Mouse (Mus musculus): ENCODE results near the gene Angpt4. TPM values are rescaled to one million over a fixed set of nuclear protein-coding genes. Genes with fewer than 3 reads are reported as not detected.

Gene Angpt4
- polyA plus RNA-seq, 1 experiment from 2014 or later: 0.32 TPM

DNA sequence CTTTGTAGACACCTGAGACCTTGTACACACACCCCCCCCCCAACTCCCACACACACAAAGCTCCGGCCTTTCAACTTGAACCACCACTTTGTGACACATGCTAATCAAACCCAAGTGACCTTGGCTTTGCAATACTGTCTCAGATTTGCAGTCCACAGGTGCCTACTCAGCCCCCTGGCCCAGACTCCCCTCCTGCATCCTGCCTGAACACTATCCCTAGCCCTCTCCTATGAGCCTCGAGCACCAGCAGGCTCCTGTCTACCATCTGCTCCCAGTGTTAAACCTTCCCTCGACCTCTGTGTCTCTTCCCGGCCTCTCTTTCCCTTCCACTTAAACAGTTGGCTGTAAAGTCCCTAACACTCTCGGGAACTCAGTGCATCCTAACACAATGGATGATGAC lies 80.4 kb downstream of the Angpt4 start:
- no peaks in the 10 kb centered on the region for H3K36me3 ChIP-seq (ENCODE audit: insufficient read depth)
- ATAC-seq (ENCODE audit: insufficient read depth) (no peak), DNase-seq (no peak)
- 36% methylated on average over 5 of the region's 5 CpGs for WGBS
- no peaks in the 10 kb centered on the region for H3K9me3 ChIP-seq (ENCODE audit: low read depth, low read length)
- no peak overlapping the region for H3K9ac ChIP-seq
- H3K27ac ChIP-seq (ENCODE audit: low read depth): no peak overlapping the region
- H3K4me3 ChIP-seq (ENCODE audit: low read depth, low read length): no peak overlapping the region
- peaks cover 1% of the 10 kb centered on the region for H3K27me3 ChIP-seq (ENCODE audit: insufficient read depth, low read length)
- no peaks in the 10 kb centered on the region for H3K4me1 ChIP-seq (ENCODE audit: insufficient read depth)
- TF ChIP-seq CTCF (IDR thresholded peaks at IDR 0.05; ENCODE audit: low read depth): no peak
- H3K4me2 ChIP-seq: no peak overlapping the region

GRCm38 (mm10) chr2:151994350-151995122 lies 83.5 kb downstream of the Angpt4 start:
- Histone ChIP-seq H3K36me3 (ENCODE audit: insufficient read depth) (no peaks in the 10 kb centered on the region), H3K9me3 (ENCODE audit: low read depth, low read length) (no peaks in the 10 kb centered on the region), H3K27ac (ENCODE audit: low read depth) (no peak overlapping the region), H3K4me2 (peak overlapping the region; percentile 53; the same call in 1 of the 2 replicates), H3K27me3 (ENCODE audit: insufficient read depth, low read length) (peaks cover 15% of the 10 kb centered on the region), H3K4me1 (ENCODE audit: insufficient read depth) (peaks cover 4% of the 10 kb centered on the region; the same call in 1 of the 2 replicates), H3K9ac (no peak overlapping the region), H3K4me3 (ENCODE audit: low read depth, low read length) (no peak overlapping the region)
- DNase-seq (peak; percentile 90), ATAC-seq (ENCODE audit: insufficient read depth) (peak; percentile 29)
- 6% methylated on average over 22 of the region's 22 CpGs for WGBS
- peak; percentile 88 for TF ChIP-seq CTCF (IDR thresholded peaks at IDR 0.05; ENCODE audit: low read depth)

MicroRNA genes within 50 kb of the gene (microRNA counts, 519-probe panel; counts per million panel counts)
- 1,896 counts per million, percentile 18 among the panel's probes with 10 or more counts for microRNA mmu-miR-1953

Small RNA genes lying within 50 kb of the gene (microRNA-seq; reads per million reads assigned to microRNA genes)
- 1.9 reads per million for gene Mir1953 (ENCODE audit: borderline number of aligned reads)

Other genes starting within 250 kb of the Angpt4 start
- gene Rad21l, start 242.7 kb upstream of the Angpt4 start, polyA plus RNA-seq (2014; fragmentation: Nextera tagmentation; extraction: Ambion mirVana): not detected in 2 replicates
- 1.5 and 1.9 TPM in 2 replicates for gene Tmem74b, start 209.2 kb upstream of the Angpt4 start, polyA plus RNA-seq (2014; fragmentation: Nextera tagmentation; extraction: Ambion mirVana)
- gene Psmf1, start 167.0 kb upstream of the Angpt4 start, polyA plus RNA-seq (2014; fragmentation: Nextera tagmentation; extraction: Ambion mirVana): 41.3 and 42.1 TPM in 2 replicates
- 0.17 and 0.27 TPM in 2 replicates for gene Rspo4, start 68.3 kb upstream of the Angpt4 start, polyA plus RNA-seq (2014; fragmentation: Nextera tagmentation; extraction: Ambion mirVana)
- gene Fam110a, start 69.0 kb downstream of the Angpt4 start, polyA plus RNA-seq (2014; fragmentation: Nextera tagmentation; extraction: Ambion mirVana): 29.3 and 29.4 TPM in 2 replicates
- gene Slc52a3, start 85.3 kb downstream of the Angpt4 start, polyA plus RNA-seq (2014; fragmentation: Nextera tagmentation; extraction: Ambion mirVana): 0.72 and 1.5 TPM in 2 replicates
- gene Scrt2, start 170.3 kb downstream of the Angpt4 start, polyA plus RNA-seq (2014; fragmentation: Nextera tagmentation; extraction: Ambion mirVana): not detected in 2 replicates
- gene Srxn1, start 194.3 kb downstream of the Angpt4 start, polyA plus RNA-seq (2014; fragmentation: Nextera tagmentation; extraction: Ambion mirVana): 5.6 and 6.6 TPM in 2 replicates
- gene Tcf15, start 232.4 kb downstream of the Angpt4 start, polyA plus RNA-seq (2014; fragmentation: Nextera tagmentation; extraction: Ambion mirVana): 9.9 and 11.0 TPM in 2 replicates